ENCODE assay signal across 15 mouse cellular contexts in the genomic region with DNA sequence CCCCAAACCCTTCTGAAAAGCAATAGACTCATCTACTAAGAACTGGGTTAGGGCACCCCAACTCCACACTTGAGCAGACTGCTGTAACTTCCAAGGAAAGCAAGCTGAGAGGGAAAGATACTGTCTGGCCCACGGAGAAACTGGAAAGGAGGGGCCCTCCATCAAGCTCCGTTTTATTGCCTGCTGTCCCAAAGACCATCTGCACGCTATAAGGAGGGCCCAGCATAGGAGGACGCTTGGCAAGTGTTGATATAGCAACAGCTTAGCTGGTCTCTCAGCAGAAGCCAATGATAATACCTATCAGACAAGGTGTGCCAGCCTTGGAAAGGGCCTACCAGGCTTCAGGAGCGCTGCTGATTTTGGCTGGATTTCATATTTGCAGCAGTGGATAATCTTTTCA. TPM values are rescaled to one million over a fixed set of nuclear protein-coding genes. Genes with fewer than 3 reads are reported as not detected.
"Had no signal": no experiment of that assay in that cellular context is flagged by ENCODE, and none has a peak within 500 bp of the region (broad histone marks: within the 10 kb centered on the region; RNA-seq: fewer than 3 reads in every experiment).

No protein-coding gene starts in this region.

- H3K27me3 ChIP-seq: liver, embryonic 13.5 days; midbrain, embryonic 12.5 days had no signal

- DNase-seq: kidney, postnatal 25 days; layer of hippocampus, adult 9-11 months; layer of hippocampus, postnatal 36 days; liver, embryonic 13.5 days; lung, adult 2 months; lung, postnatal 14 days; thymus, adult 18-20 months; thymus, postnatal 36 days had no signal

- H3K4me3 ChIP-seq: layer of hippocampus, adult 2 months; left cerebral cortex, adult 2 months; liver, embryonic 13.5 days; midbrain, embryonic 12.5 days had no signal

- H3K36me3 ChIP-seq: liver, embryonic 13.5 days; midbrain, embryonic 12.5 days had no signal

- H3K4me1 ChIP-seq: midbrain, embryonic 12.5 days had no signal

- H3K9ac ChIP-seq: liver, embryonic 13.5 days; midbrain, embryonic 12.5 days had no signal

- H3K4me2 ChIP-seq: liver, embryonic 13.5 days; midbrain, embryonic 12.5 days had no signal

- H3K27ac ChIP-seq: kidney, postnatal 0 days; layer of hippocampus, adult 2 months; left cerebral cortex, adult 2 months; liver, embryonic 13.5 days; macrophage; midbrain, embryonic 12.5 days had no signal

- H3K9me3 ChIP-seq: liver, embryonic 13.5 days; midbrain, embryonic 12.5 days had no signal

- ATAC-seq: midbrain, embryonic 16.5 days had no signal

RNA-seq across cellular contexts. Expression of a gene that starts 43.0 kb away (rescaled TPM):
- total RNA-seq: megakaryocyte, adult 5-6 weeks had no signal
- polyA plus RNA-seq: macrophage had no signal
